Mouse (Mus musculus): ENCODE measurements around the gene 1810062G17Rik. TPM values are rescaled to one million over a fixed set of nuclear protein-coding genes. Genes with fewer than 3 reads are reported as not detected.

Gene 1810062G17Rik
- total RNA-seq (2014; rRNA removed), result 1.4 and 1.7 TPM in 2 replicates
- polyA plus RNA-seq (2012; rRNA removed), result 0.87 and 0.91 TPM in 2 replicates

DNA sequence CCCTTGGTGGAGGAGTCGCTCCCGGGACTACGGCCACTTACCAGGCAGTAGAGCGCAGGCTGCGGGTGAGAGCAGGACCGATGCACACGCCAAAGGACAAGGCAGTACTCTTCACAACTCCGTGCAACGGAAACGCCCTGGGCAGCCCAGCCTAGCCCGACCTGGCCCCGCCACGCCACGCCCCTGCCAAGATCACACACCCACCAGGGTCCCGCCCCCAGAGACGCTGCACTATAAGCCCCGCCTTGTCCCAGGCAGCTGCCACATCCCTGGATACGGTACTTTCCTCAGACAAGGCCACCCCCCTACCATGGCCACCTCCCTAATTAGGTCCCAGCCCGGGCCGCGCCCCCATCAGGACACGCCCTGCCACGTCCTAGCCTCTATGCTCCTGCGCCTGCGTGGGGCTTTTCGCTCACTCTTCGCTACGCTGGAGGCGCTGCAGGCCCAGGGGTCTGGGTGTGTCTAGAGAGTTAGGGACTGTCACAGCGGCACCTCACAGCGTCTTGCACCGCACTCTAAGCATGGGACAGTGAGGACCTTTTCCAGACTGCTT lies at the start of gene 1810062G17Rik, which contains the start of gene Anxa5:
TSS of gene 1810062G17Rik (plus strand) at position 406 of the 556 bp plus-strand sequence.
TSS of gene Anxa5 (minus strand) at position 363 of the 556 bp plus-strand sequence.
- Histone ChIP-seq H3K79me2 (ENCODE audit: control insufficient read depth, insufficient read depth, low read length) (no peaks in the 10 kb centered on the region), H3K27ac (replicated peaks; ENCODE audit: insufficient read depth, low read depth, low read length) (peak within 1 kb of the TSS; percentile 83), H3K4me1 (ENCODE audit: control insufficient read depth, insufficient read depth, low read length) (peaks cover 10% of the 10 kb centered on the region), H3K36me3 (ENCODE audit: control insufficient read depth, insufficient read depth, low read length) (no peaks in the 10 kb centered on the region), H3K27me3 (ENCODE audit: control insufficient read depth, insufficient read depth, low read length) (no peaks in the 10 kb centered on the region), H3K9ac (ENCODE audit: low read depth, low read length) (peak within 1 kb of the TSS; percentile 74), H3K4me3 (ENCODE audit: insufficient read depth, low read depth, low read length) (peak within 1 kb of the TSS; percentile 76)
- DNase-seq (ENCODE audit: extremely low read depth, low read depth, low spot score), result peak; percentile 95
- WGBS, result under 1% methylated on average over 32 of the region's 32 CpGs
- TF ChIP-seq CTCF (IDR thresholded peaks at IDR 0.05; ENCODE audit: low read depth, low read length), result peak; percentile 62
- peak; percentile 91 for TF ChIP-seq POLR2A (IDR thresholded peaks at IDR 0.05; ENCODE audit: extremely low read depth, insufficient read depth, low read length)

- WGBS, result 98% methylated on average over 8 of the region's 8 CpGs
- H3K36me3 ChIP-seq (ENCODE audit: control insufficient read depth, insufficient read depth, low read length), result no peaks in the 10 kb centered on the region
Observed at GRCm38 (mm10) chr3:36427386-36427785, 48.4 kb upstream of the 1810062G17Rik start.

GRCm38 (mm10) chr3:36430360-36430759 lies 45.4 kb upstream of the 1810062G17Rik start:
- Histone ChIP-seq H3K79me2 (ENCODE audit: control insufficient read depth, insufficient read depth, low read length) (no peaks in the 10 kb centered on the region), H3K4me3 (ENCODE audit: insufficient read depth, low read depth, low read length) (no peak overlapping the region), H3K27me3 (ENCODE audit: control insufficient read depth, insufficient read depth, low read length) (no peaks in the 10 kb centered on the region), H3K9ac (ENCODE audit: low read depth, low read length) (no peak overlapping the region), H3K4me1 (ENCODE audit: control insufficient read depth, insufficient read depth, low read length) (no peaks in the 10 kb centered on the region), H3K27ac (replicated peaks; ENCODE audit: insufficient read depth, low read depth, low read length) (no peak overlapping the region), H3K36me3 (ENCODE audit: control insufficient read depth, insufficient read depth, low read length) (no peaks in the 10 kb centered on the region)
- no peak for DNase-seq (ENCODE audit: extremely low read depth, low read depth, low spot score)
- 77% methylated on average over 1 of the region's 1 CpGs for WGBS
- TF ChIP-seq POLR2A (IDR thresholded peaks at IDR 0.05; ENCODE audit: extremely low read depth, insufficient read depth, low read length) (no peak), CTCF (IDR thresholded peaks at IDR 0.05; ENCODE audit: low read depth, low read length) (no peak)

More at GRCm38 (mm10) chr3:36427386-36427785, 48.4 kb upstream of the 1810062G17Rik start:
- no peak for DNase-seq (ENCODE audit: extremely low read depth, low read depth, low spot score)
- Histone ChIP-seq H3K27me3 (ENCODE audit: control insufficient read depth, insufficient read depth, low read length) (no peaks in the 10 kb centered on the region), H3K4me1 (ENCODE audit: control insufficient read depth, insufficient read depth, low read length) (no peaks in the 10 kb centered on the region), H3K9ac (ENCODE audit: low read depth, low read length) (no peak overlapping the region), H3K27ac (replicated peaks; ENCODE audit: insufficient read depth, low read depth, low read length) (no peak overlapping the region), H3K79me2 (ENCODE audit: control insufficient read depth, insufficient read depth, low read length) (no peaks in the 10 kb centered on the region), H3K4me3 (ENCODE audit: insufficient read depth, low read depth, low read length) (no peak overlapping the region)
- TF ChIP-seq CTCF (IDR thresholded peaks at IDR 0.05; ENCODE audit: low read depth, low read length) (no peak), POLR2A (IDR thresholded peaks at IDR 0.05; ENCODE audit: extremely low read depth, insufficient read depth, low read length) (no peak)

GRCm38 (mm10) chr3:36440280-36440679 lies 35.5 kb upstream of the 1810062G17Rik start:
- TF ChIP-seq CTCF (IDR thresholded peaks at IDR 0.05; ENCODE audit: low read depth, low read length) (no peak), POLR2A (IDR thresholded peaks at IDR 0.05; ENCODE audit: extremely low read depth, insufficient read depth, low read length) (no peak)
- 89% methylated on average over 4 of the region's 4 CpGs for WGBS
- H3K9ac ChIP-seq (ENCODE audit: low read depth, low read length), result no peak overlapping the region

GRCm38 (mm10) chr3:36442426-36442825 lies 33.3 kb upstream of the 1810062G17Rik start:
- Histone ChIP-seq H3K4me1 (ENCODE audit: control insufficient read depth, insufficient read depth, low read length) (no peaks in the 10 kb centered on the region; the same call in 1 of the 2 replicates), H3K9ac (ENCODE audit: low read depth, low read length) (no peak overlapping the region), H3K79me2 (ENCODE audit: control insufficient read depth, insufficient read depth, low read length) (no peaks in the 10 kb centered on the region), H3K27me3 (ENCODE audit: control insufficient read depth, insufficient read depth, low read length) (no peaks in the 10 kb centered on the region), H3K36me3 (ENCODE audit: control insufficient read depth, insufficient read depth, low read length) (no peaks in the 10 kb centered on the region), H3K27ac (replicated peaks; ENCODE audit: insufficient read depth, low read depth, low read length) (no peak overlapping the region), H3K4me3 (ENCODE audit: insufficient read depth, low read depth, low read length) (no peak overlapping the region)
- DNase-seq (ENCODE audit: extremely low read depth, low read depth, low spot score), result peak; percentile 19
- WGBS, result 0% methylated on average over 2 of the region's 2 CpGs
- no peak for TF ChIP-seq POLR2A (IDR thresholded peaks at IDR 0.05; ENCODE audit: extremely low read depth, insufficient read depth, low read length)
- TF ChIP-seq CTCF (IDR thresholded peaks at IDR 0.05; ENCODE audit: low read depth, low read length), result peak; percentile 66

More at GRCm38 (mm10) chr3:36440280-36440679, 35.5 kb upstream of the 1810062G17Rik start:
- no peaks in the 10 kb centered on the region for H3K79me2 ChIP-seq (ENCODE audit: control insufficient read depth, insufficient read depth, low read length)
- no peak for DNase-seq (ENCODE audit: extremely low read depth, low read depth, low spot score)
- no peaks in the 10 kb centered on the region for H3K36me3 ChIP-seq (ENCODE audit: control insufficient read depth, insufficient read depth, low read length)
- H3K27me3 ChIP-seq (ENCODE audit: control insufficient read depth, insufficient read depth, low read length), result no peaks in the 10 kb centered on the region
- no peak overlapping the region for H3K27ac ChIP-seq (replicated peaks; ENCODE audit: insufficient read depth, low read depth, low read length)
- no peaks in the 10 kb centered on the region for H3K4me1 ChIP-seq (ENCODE audit: control insufficient read depth, insufficient read depth, low read length)
- H3K4me3 ChIP-seq (ENCODE audit: insufficient read depth, low read depth, low read length), result no peak overlapping the region

DNA sequence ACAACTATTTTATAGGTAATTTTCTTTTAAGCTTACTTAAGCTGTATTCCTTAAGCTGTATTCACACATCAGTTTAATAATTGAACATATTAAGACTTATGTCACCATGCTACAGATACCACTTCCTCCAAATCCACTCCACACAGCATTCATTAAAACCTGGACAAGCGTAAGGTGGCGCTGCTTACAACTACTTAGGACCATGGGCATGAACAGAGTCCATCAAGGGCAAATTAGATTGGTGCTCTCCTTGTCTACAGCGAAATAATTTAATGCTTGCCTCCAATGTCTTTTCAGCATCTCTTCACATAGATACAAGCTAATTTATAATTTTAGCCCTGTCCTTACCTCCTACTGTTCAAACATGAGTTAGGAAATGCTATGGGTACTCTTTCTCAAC lies 29.7 kb upstream of the 1810062G17Rik start:
- Histone ChIP-seq H3K9ac (ENCODE audit: low read depth, low read length) (no peak overlapping the region), H3K27ac (replicated peaks; ENCODE audit: insufficient read depth, low read depth, low read length) (no peak overlapping the region), H3K36me3 (ENCODE audit: control insufficient read depth, insufficient read depth, low read length) (peaks cover 27% of the 10 kb centered on the region), H3K79me2 (ENCODE audit: control insufficient read depth, insufficient read depth, low read length) (no peaks in the 10 kb centered on the region), H3K4me1 (ENCODE audit: control insufficient read depth, insufficient read depth, low read length) (no peaks in the 10 kb centered on the region; the same call in 1 of the 2 replicates), H3K4me3 (ENCODE audit: insufficient read depth, low read depth, low read length) (no peak overlapping the region), H3K27me3 (ENCODE audit: control insufficient read depth, insufficient read depth, low read length) (no peaks in the 10 kb centered on the region)
- no peak for TF ChIP-seq CTCF (IDR thresholded peaks at IDR 0.05; ENCODE audit: low read depth, low read length)
- TF ChIP-seq POLR2A (IDR thresholded peaks at IDR 0.05; ENCODE audit: extremely low read depth, insufficient read depth, low read length), result no peak
- no peak for DNase-seq (ENCODE audit: extremely low read depth, low read depth, low spot score)
- WGBS, result 98% methylated on average over 3 of the region's 3 CpGs

Data from liver, adult 2 months (tissue).